Mouse (Mus musculus) stomach, embryonic 16.5 days (tissue): ENCODE results near the gene B020031M17Rik. TPM values are rescaled to one million over a fixed set of nuclear protein-coding genes. Genes with fewer than 3 reads are reported as not detected.
"Not testable (repeated sequence)": the region's sequence is repeated elsewhere in the genome, so short reads cannot be mapped to it uniquely, and the experiment has no call there.

Source experiments
- ATAC-seq: fragments of 200-750 bp; cut with Nextera tagmentation; 2 replicates; pipeline ENCODE4 v1.8.0; 2017; ENCODE audit warnings: moderate number of reproducible peaks, moderate TSS enrichment; ENCODE audit not compliant: insufficient read depth, low FRiP score
- H3K27ac ChIP-seq: fragments of 300-500 bp; sonication (generic); 2 replicates; pipeline ENCODE4 v1.5.1; 2014; ENCODE audit warnings: low read length
- H3K27me3 ChIP-seq: fragments of 300-500 bp; sonication (generic); 2 replicates; pipeline ENCODE4 v1.6.1; 2014; ENCODE audit warnings: low read length, control low read depth, mixed read lengths; ENCODE audit not compliant: control insufficient read depth, insufficient read depth
- H3K36me3 ChIP-seq: fragments of 300-500 bp; sonication (generic); 2 replicates; pipeline ENCODE4 v1.6.1; 2014; ENCODE audit warnings: low read length; ENCODE audit not compliant: control insufficient read depth, insufficient read depth
- H3K4me1 ChIP-seq: fragments of 300-500 bp; sonication (generic); 2 replicates; pipeline ENCODE4 v1.6.1; 2014; ENCODE audit warnings: low read length, control low read depth, mixed read lengths; ENCODE audit not compliant: control insufficient read depth, insufficient read depth
- H3K4me2 ChIP-seq: fragments of 300-500 bp; sonication (generic); 2 replicates; pipeline ENCODE4 v1.6.1; 2014; ENCODE audit warnings: low read depth, low read length, mixed read lengths
- H3K4me3 ChIP-seq: fragments of 300-500 bp; sonication (generic); replicated peaks from 2 replicates; pipeline ENCODE4 v1.5.1; 2014; ENCODE audit warnings: mild to moderate bottlenecking, low read length
- H3K9ac ChIP-seq: fragments of 300-500 bp; sonication (generic); 2 replicates; pipeline ENCODE4 v1.6.1; 2014; ENCODE audit warnings: low read length
- H3K9me3 ChIP-seq: fragments of 300-500 bp; sonication (generic); replicated peaks from 2 replicates; pipeline ENCODE4 v1.6.1; 2016; ENCODE audit warnings: low read length, control low read depth; ENCODE audit not compliant: control insufficient read depth
- WGBS: fragments of 180-500 bp; shearing (Covaris S2); extraction: QIAGEN DNeasy Blood & Tissue Kit; methylation state at CpG from one replicate; pipeline ENCODE4 v1.1.7; 2014; 5-methylcytosine and 5-hydroxymethylcytosine counted together
- polyA plus RNA-seq: library from polyadenylated mRNA; unstranded; fragments of >200 nt; fragmentation: Nextera tagmentation; extraction: Ambion mirVana; gene quantifications from 2 replicates; pipeline ENCODE4 v1.2.1, GENCODE M21; 2015

B020031M17Rik gene
- polyA plus RNA-seq, 1 experiment from 2014 or later, result not detected

GRCm38 (mm10) chr13:119962856-119963255, 12.2 kb upstream of the B020031M17Rik start:
- H3K9me3 ChIP-seq, H3K36me3 ChIP-seq, H3K27ac ChIP-seq, ATAC-seq, H3K4me2 ChIP-seq, H3K9ac ChIP-seq, H3K27me3 ChIP-seq, H3K4me1 ChIP-seq, H3K4me3 ChIP-seq: not testable (repeated sequence)
- WGBS, result no CpG with 5 or more reads among the region's 5 CpGs

DNA sequence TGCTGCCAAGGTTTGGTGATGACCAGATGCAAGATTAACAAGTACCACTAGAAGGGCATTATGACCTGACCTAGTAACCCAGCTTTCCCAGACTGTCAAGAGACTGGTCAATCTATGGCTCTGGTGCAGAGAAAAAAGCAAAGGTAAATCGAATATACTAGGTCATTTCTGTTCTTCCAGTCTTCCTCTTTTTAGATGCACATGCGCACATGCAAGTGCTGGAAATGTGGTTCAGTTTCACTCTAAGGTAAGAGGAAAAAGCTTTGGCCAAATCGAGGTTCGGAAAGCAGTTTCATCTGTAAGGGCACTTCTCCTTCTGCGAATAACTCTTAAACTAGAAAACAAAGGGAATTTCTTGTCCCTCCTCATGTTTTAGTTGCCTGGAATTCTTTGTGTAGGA, 5.0 kb upstream of the B020031M17Rik start:
- not testable (repeated sequence) for H3K4me3 ChIP-seq, H3K27ac ChIP-seq, H3K4me2 ChIP-seq, H3K4me1 ChIP-seq, H3K9ac ChIP-seq, H3K9me3 ChIP-seq, ATAC-seq, H3K36me3 ChIP-seq, H3K27me3 ChIP-seq
- no CpG with 5 or more reads among the region's 5 CpGs for WGBS

DNA sequence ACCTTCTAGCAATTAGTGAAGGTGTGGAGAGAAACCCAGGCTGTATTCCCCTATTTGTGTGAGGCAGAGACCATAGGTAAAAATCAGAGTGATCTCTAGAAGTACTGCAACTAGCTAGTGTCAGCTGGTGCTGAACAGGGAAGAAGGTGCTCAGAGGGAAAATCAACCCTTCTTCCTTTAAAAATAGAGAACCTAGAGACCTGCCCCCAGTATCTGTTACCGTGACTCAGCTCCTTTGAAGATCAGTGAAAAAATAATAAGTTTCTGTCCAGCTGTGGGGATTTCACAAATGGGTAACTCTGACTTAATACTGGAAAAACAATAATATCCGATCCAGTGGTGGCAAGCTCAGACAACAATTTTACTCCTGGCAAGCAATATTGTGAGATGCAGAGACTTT, 4.5 kb upstream of the B020031M17Rik start:
- H3K4me3 ChIP-seq, H3K9ac ChIP-seq, H3K27ac ChIP-seq, H3K4me2 ChIP-seq, H3K36me3 ChIP-seq, H3K27me3 ChIP-seq, H3K4me1 ChIP-seq, H3K9me3 ChIP-seq, ATAC-seq: not testable (repeated sequence)
- 73% methylated on average over 2 of the region's 2 CpGs for WGBS

- not testable (repeated sequence) for H3K9me3 ChIP-seq, H3K4me2 ChIP-seq, H3K4me3 ChIP-seq, H3K27ac ChIP-seq, H3K27me3 ChIP-seq, H3K4me1 ChIP-seq, ATAC-seq, H3K9ac ChIP-seq, H3K36me3 ChIP-seq
- WGBS, result no CpG with 5 or more reads among the region's 5 CpGs
Measured at GRCm38 (mm10) chr13:119929172-119929571, 21.4 kb downstream of the B020031M17Rik start, which contains the start of gene Gm21761. Gene Gm21761 (minus strand): TSS chr13:119929272.

- ATAC-seq, H3K27ac ChIP-seq, H3K4me3 ChIP-seq, H3K4me2 ChIP-seq, H3K9ac ChIP-seq, H3K9me3 ChIP-seq, H3K4me1 ChIP-seq, H3K36me3 ChIP-seq, H3K27me3 ChIP-seq: not testable (repeated sequence)
- 82% methylated on average over 2 of the region's 3 CpGs for WGBS
Measured at GRCm38 (mm10) chr13:119924597-119925340, 25.8 kb downstream of the B020031M17Rik start.

GRCm38 (mm10) chr13:119916966-119917722, 33.5 kb downstream of the B020031M17Rik start:
- not testable (repeated sequence) for H3K36me3 ChIP-seq, H3K27me3 ChIP-seq, H3K9me3 ChIP-seq, H3K4me3 ChIP-seq, H3K4me1 ChIP-seq, ATAC-seq, H3K4me2 ChIP-seq, H3K27ac ChIP-seq, H3K9ac ChIP-seq
- WGBS, result 75% methylated on average over 4 of the region's 5 CpGs

GRCm38 (mm10) chr13:119916449-119916848, 34.2 kb downstream of the B020031M17Rik start:
- H3K4me1 ChIP-seq, H3K4me2 ChIP-seq, H3K27ac ChIP-seq, H3K27me3 ChIP-seq, H3K9ac ChIP-seq, ATAC-seq, H3K36me3 ChIP-seq, H3K9me3 ChIP-seq, H3K4me3 ChIP-seq: not testable (repeated sequence)
- WGBS, result 46% methylated on average over 2 of the region's 2 CpGs

Other genes starting within 250 kb of the B020031M17Rik start
- gene Nim1k, start 194.9 kb downstream of the B020031M17Rik start, polyA plus RNA-seq, result 0.75 and 0.77 TPM in 2 replicates
- gene Zfp131, start 159.9 kb downstream of the B020031M17Rik start, polyA plus RNA-seq, result 22.9 and 30.2 TPM in 2 replicates
- not detected in 2 replicates for gene AF067063, start 120.6 kb downstream of the B020031M17Rik start, polyA plus RNA-seq
- gene D13Ertd608e, start 114.8 kb downstream of the B020031M17Rik start, polyA plus RNA-seq, result not detected in 2 replicates
- not detected in 2 replicates for gene Tcstv1, start 56.0 kb downstream of the B020031M17Rik start, polyA plus RNA-seq
- not detected in 2 replicates for gene Gm21761, start 21.5 kb downstream of the B020031M17Rik start, polyA plus RNA-seq
- not detected in 2 replicates for gene Gm36079, start 76.2 kb upstream of the B020031M17Rik start, polyA plus RNA-seq
- gene Gm21188, start 101.4 kb upstream of the B020031M17Rik start, polyA plus RNA-seq, result 0.12 TPM in 1 of 2 replicates, not detected in the other
- gene Gm20767, start 189.4 kb upstream of the B020031M17Rik start, polyA plus RNA-seq, result not detected in 2 replicates
- not detected in 2 replicates for gene Gm21818, start 221.6 kb upstream of the B020031M17Rik start, polyA plus RNA-seq